Mouse (Mus musculus) skeletal muscle tissue, adult 2 months (tissue): ENCODE measurements around the gene Mapk9.
A peak's percentile ranks its signal among the peaks of the same experiment; 100 is the strongest.

Experiments
- DNase-seq: peaks from one replicate; pipeline ENCODE4 v3.0.0-alpha.2; 2012; ENCODE audit warnings: low read depth, low spot score

Mapk9 gene

DNA sequence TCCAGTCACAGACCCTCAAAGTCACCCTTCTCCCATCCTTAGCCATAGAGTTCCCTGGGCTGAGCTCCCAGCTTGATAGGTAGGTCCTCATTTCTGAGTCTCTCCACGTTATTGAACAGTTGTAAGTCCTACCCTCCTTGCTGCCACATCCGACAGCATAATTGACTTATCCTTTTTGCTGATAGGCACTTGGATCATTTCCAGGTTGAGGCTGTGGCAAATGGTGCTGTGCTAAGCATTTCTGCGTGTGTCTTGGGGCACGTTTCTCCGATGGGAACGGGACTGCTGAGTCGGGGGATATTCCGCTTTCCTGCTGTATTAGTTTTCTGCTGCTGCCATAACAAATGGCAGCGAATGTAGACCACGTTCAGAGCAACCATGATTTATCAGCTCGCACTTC lies 47.3 kb downstream of the Mapk9 start:
- DNase-seq: no peak

DNA sequence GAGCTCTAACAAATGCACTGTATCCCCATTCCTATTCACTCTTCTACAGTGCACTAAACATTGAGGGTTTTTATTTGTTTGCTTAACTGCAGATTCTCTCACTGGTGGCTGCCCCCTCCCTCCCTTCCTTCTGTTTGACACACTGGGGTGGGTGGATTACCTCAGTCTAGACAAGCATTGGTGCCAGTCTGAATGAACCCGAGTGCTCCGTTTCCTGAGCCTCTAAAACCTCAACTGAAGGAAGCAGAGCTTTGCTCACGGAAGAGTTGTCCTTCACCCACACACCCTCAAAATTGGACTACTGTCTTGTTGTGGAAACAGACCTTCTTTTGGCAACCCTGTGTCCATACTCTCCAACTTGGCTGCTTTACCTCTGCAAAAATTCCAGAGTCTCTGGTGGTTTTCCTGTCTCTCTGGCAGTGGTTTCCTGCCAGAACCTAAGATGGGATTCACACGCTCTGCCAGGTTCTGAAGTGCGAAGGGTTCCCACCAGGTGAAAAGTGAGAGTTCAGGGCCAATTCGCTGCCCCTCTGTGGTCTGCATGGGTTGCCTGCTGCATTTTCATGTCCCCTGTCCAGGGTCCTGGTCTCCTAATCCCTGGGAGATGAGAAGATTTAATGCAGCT lies 49.5 kb downstream of the Mapk9 start:
- DNase-seq: no peak

DNA sequence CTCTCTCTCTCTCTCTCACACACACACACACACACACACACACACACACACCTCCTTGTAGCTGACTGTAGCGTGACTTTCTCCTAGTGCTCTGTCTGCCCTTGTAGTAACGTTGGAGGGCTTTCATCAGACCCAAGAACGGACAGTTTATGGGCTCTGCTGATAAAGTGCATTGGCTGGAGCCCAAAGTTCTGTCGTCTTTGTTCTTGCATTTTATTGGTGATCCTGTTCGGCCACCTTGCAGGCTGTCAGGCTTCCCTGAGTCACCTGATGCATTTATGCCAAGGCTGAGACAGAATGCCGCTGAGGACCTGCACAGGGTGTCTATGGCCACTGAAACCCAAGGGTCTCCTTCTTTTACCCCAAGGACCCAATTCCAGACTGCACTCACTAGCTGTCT lies 53.5 kb downstream of the Mapk9 start:
- no peak for DNase-seq

DNA sequence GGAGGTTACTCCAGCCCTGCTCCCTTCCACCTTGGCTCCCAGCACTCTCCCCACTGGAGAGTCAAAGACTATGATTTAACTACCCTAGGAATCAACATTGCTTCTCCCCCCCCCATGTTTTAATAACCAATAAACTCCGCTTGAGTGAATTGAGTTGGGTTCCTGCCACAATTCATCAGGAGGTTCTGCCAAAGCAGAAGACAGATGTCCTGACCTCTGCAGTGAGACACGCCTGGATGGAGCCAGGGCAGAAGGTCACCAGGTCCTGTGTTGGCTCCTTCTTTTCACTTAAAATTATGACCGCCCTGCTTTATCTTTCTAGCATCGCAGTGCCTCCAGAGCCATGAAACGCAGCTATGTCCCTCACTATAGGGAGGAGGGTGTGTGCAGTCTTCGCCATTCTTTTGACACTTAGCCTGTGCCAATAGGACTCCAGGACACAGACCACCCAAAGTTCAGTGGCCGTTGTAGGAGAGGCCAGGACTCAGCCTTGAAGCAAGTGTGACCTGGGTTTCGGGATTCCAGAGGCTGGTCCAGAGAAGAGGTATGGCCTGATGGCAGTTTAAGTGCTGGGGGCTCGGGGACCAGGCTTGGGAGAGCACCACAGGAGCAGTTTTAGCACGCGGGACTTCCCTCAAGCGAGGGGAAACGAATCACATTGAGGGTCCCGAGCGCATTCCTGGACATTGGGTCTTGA lies 54.6 kb downstream of the Mapk9 start:
- DNase-seq: no peak

DNA sequence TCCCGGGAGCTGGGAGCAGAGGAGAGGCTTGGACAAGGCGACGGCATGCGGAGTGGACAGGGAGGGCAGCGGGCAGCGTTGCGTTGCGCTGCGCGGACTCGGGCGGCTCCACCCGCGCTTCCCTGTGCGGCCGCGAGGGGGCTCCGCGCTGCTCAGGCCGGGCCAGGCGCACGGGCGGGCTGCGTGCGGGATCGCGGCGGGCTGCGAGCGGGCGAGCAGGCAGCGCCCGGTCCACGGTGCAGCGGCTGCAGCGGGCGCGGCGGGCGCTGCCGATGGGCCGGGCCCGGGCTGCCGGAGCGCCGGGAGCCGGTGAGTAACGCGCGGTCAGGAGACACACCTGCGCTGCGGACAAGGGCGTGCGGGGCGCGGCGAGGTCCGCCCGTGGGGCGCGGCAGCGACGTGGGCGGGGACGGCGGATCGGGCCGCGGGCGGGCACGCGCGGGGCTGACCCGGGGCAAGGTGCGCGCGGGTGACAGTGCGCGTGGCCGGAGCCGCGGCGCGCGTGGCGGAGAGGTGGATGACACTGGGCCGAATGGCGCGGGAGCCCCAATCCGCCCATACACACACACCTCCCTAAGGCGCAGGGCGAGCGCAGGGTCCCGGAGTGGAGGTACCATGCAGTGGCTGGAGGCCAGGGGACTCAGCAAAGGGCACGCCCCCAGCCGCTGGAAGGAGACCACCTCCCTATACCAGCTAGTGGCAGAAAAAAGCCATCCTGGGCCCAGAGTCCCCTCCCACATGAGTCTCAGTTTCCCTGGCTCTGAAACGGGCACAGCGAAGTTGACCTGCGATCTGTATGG lies 55.3 kb downstream of the Mapk9 start, which contains the start of gene Rasgef1c:
Rasgef1c (plus strand) TSS at position 177 of the 800 bp plus-strand sequence.
- no peak for DNase-seq

DNA sequence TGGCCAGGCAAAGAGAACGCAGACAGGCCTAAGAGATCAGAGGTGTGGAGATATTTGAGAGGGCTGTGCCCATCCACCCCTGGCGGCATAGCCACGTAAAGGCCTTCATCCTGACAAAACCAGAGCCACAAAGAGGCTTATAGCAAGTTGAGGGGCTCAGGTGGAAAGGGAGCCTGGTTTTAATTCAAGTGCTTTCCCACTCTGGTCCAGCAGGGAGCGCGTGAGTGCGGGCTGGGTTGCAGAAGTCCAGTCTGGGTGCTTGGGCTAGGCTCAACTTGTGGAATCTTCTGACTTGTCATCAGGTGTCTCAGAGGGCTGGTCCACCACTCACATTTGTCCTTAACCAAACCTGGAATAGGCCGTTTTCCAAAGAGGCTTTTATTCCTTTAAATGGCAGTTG lies 56.8 kb downstream of the Mapk9 start:
- peak; percentile 11 for DNase-seq

DNA sequence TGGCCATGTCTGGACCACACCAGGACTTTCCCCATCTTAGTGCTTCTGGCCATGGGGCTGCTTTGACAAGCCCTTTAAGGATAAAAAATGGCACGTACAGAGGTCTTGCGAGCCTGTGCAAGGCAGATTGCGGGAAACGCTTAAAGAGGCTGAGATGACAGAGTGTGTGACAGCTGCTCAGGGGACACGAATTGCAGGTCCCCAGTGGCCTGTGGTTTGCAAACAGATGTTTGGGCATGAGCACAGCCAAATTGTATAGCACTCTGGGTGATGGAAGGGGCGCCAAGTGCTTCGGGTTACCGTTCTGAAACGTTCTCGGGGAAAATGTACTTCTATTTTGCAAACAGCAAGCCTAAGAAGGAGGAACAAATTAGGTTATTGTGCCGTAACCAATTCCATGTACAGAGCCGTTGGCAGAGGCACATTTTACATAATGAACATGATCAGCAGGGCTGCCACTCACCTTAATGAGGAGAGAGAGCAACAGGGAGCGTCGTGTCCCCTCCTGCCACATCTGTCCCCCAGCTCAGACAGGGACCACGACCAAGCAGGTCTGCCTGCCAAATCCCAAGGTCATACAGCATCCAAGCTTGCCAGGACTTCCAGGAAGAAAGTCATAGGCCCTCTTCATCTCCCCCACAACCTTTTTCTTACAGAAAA lies 72.1 kb downstream of the Mapk9 start:
- no peak for DNase-seq

DNA sequence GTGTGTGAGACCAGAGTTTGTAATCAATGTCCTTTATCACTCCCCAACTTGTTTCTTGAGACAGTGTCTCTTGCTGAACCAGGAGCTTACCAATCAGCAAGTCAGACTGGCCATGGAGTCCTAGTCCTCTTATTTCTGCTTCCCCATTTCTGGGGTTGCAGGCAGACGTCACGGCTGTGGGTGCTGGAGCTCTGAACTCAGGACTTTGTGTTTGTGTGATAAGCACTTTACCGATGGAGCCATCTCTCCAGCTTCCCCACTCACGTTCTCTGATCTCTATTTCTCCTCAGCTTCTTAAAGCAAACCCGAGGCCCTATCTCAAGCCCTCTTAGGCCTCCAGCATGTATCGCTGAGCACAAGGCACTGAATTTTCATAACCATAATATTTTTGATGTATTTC lies 72.8 kb downstream of the Mapk9 start:
- DNase-seq: no peak

DNA sequence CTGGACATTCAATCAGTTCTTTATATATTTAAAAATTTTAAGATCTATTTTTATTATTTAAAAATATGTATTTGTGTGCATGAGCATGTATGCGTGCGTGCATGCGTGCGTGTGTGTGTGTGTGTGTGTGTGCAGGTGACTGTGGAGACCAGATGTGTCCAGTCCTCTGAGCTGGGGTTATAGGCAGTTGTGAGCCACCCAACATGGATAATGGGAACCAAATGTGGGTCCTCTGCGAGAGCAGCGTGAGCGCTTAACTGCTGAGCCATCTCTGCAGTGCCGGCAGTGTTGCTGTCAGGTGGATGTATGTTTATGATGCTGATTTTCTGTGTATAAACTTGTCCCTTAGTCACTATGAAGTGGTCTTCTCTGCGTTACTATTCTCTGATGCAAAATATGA lies 77.0 kb downstream of the Mapk9 start:
- no peak for DNase-seq

DNA sequence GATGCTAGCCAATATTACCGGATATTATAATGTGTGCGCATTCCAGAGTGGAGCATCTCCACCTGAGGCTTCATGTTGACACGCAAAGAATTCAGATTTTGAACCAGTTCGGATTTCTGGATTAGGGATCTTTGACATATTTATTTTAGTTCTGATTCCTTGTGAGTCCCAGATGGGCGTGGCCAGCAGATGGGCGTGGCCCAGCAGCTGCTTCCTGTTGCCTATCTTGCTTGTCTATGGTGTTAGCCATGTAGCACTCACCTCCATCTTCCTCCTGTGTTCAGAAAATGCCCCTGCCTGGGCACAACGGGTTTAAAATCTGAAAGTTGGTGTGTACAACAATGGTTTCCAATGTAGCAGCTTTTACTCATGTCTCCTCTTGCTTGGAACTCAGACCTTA lies 79.6 kb downstream of the Mapk9 start:
- no peak for DNase-seq

DNA sequence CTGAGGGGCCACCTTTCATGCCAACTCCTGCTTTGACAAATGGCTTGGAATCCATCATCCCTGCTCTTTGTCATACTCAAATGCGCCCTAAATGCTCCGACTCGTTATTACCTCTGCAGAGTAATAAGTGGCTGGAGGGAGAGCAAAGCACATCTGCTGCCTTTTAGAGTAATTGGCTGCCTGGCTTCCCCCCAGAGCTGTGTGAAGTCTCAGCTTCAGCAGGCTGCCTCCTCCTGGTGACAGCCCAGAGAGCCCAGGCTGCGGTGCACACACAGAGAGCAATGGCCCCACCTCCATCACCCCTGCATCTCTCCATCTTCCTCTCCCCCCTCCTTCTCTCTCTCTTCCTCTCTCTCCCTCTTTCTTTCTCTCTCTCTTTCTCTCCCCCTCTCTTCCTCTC lies 80.6 kb downstream of the Mapk9 start:
- no peak for DNase-seq

DNA sequence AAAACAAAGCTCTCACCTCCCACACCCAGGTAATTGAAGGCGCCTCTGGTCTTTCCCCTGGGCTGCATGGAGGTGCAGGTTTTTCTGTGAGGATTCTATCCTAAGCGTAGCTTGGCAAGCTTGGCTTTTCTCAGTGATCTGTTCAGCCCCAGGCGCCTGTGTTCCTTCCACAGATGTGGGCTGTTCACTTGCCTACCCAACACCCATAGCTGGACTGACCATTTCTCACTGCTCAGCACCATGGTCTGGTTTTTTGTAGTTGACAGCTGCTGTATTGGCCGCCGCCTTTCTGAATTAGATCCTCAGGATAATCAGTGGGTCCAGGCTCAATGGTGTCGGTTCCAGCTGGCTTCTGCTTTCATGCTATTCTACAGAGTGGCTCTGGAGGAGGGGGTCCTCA lies 81.1 kb downstream of the Mapk9 start:
- no peak for DNase-seq

DNA sequence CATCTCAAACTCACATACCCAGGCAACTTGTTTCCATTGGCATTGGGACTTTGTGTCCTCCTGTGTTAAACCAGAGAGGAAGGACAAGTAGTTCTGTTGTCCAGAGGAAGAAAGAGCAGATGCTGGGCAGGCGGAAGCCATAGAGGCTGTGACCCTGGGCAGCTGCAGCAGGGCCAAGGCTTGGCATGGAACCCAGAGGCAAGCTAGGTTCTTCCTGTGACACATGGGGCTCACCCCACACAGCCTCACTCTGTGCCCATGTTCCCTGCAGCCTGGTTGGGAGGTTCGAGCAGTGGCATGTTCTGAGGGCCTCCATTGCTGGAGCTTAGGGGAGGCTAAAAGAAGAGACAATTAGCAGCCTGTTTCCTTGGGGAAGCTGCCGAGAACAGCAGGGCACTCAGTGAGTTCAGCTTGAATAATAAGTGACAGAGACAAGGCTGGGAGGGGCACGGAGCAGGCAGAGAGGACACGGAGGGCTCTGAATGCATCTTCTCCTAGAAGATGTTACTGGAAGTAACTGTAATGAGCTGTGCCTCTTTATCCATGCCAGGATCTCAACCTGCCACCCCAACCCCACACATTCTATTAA lies 84.6 kb downstream of the Mapk9 start:
- DNase-seq: no peak

DNA sequence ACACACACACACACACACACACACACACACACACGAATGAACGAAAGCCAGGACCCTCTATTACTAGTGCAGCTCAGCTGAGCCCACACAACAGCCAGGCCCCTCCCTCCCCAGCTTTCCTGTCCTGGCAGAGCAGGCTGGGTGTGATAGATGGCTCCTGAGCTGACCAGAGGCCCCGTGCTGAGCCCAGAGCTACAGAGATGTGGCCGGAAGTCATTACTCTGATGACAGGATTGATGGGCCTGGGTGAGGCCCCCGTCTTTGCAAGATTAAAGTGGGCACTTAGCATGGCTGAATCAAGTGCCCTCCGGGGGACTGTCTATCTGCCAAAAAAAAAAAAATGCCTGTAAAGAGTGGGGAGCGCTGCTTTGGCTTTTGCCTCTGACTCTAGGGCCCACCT lies 85.3 kb downstream of the Mapk9 start:
- no peak for DNase-seq

DNA sequence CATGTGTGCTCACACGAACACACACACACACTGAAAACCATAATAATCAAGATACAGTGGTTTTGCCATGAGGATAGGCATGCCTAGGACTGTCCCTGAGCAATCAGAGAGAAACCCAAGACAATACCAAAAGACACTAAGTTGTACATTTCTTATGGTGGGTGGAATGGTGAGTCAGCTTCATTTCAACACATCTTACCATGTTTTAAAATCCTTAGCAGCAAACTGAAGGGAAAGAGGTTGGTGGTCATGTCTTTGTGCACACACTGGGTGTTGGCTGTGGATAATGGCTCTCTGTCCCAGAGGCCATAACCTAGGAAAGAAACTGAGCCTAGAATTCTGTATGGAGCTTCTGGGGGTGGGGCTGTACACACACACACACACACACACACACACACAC lies 87.3 kb downstream of the Mapk9 start:
- DNase-seq: no peak

DNA sequence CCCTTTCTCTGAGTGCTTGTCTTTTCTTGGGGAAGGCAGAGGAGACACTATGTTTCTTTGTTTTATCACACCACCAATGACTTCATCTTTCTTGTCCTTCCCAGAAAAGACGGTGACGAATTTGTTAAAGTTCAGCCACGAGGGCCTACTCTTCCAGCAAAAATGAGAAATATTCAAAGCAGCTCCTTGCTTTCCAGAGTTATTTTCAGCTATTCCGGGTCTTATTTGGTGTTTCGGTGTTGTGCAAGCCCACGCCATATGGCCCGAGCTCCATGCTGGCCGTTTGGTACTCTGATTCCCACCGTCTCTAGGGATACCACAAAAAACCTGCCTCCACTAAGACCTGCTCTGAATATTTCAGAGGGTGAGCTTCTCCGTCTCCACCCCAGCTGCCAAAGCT lies 87.8 kb downstream of the Mapk9 start:
- peak; percentile 19 for DNase-seq
